Mouse (Mus musculus) lung, postnatal 0 days (tissue): ENCODE measurements around the gene Tectb.

Experiments used
- CTCF ChIP-seq: IDR thresholded peaks from 2 replicates; pipeline ENCODE4 v1.5.1; 2016; ENCODE audit warnings: antibody characterized with exemption, mild to moderate bottlenecking
- EP300 ChIP-seq: IDR thresholded peaks from 2 replicates; pipeline ENCODE4 v1.6.1; 2016; ENCODE audit warnings: antibody characterized with exemption, mild to moderate bottlenecking, control low read depth

GRCm38 (mm10) chr19:55232136-55232535 is 51.6 kb downstream of the Tectb start:
- TF ChIP-seq CTCF (no peak), EP300 (peak; percentile 26; the same call in 1 of the 2 replicates)
